Mouse (Mus musculus): ENCODE measurements around the gene Ube2e2. TPM values are rescaled to one million over a fixed set of nuclear protein-coding genes. Genes with fewer than 3 reads are reported as not detected.

Gene Ube2e2
- polyA plus RNA-seq, 1 experiment from 2014 or later: 16.8 TPM

DNA sequence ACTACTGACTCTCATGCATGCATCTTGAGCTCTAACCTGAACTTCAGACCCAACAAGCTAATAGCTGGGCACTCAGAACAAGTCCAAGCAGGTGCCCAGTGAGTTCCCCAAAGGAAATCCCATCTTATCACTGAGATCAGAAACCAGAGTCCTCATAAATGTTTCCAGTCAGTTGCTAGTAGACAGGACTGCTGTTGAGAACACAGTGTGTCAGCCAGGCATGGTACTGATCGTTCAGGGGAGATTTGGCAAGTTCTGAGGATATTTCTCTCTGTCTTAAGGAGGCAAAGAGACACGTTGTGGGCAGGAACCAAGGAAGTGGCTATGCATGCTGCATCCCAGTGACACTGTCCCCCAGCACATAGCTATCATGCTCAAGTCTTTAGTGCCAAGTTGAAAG lies 275.5 kb downstream of the Ube2e2 start:
- Histone ChIP-seq H3K9ac (ENCODE audit: low read depth, low read length) (no peak overlapping the region), H3K36me3 (ENCODE audit: control insufficient read depth, insufficient read depth, low read length) (no peaks in the 10 kb centered on the region), H3K27me3 (replicated peaks; ENCODE audit: control insufficient read depth, insufficient read depth, low read length) (no peaks in the 10 kb centered on the region), H3K27ac (ENCODE audit: low read depth, low read length) (no peak overlapping the region), H3K4me2 (no peak overlapping the region), H3K9me3 (ENCODE audit: control insufficient read depth, low read length) (no peaks in the 10 kb centered on the region), H3K4me1 (replicated peaks; ENCODE audit: control insufficient read depth, insufficient read depth, low read length) (no peaks in the 10 kb centered on the region), H3K4me3 (ENCODE audit: low read depth, low read length) (no peak overlapping the region)
- ATAC-seq (replicated peaks; ENCODE audit: low FRiP score) (no peak), DNase-seq (ENCODE audit: low spot score) (no peak)
- WGBS: 58% methylated on average over 2 of the region's 2 CpGs

DNA sequence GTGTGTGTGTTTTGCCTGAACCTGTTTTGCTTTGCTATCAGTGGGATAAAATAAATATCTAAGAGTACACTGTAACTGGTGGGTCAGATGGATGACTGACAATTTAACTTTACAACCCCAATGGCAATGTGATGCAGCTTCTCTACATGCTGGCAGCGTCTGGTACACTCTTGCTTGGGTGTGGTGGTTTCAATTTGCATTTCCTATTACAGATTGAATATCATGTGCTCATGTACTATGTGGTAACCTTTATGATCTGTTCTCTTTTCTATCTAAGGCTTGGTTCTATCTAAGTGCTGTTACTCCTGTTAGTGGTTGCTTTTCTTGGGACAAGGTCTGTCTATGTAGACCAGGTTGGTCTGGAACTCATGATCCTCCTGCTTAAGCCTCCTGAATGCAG lies 292.1 kb downstream of the Ube2e2 start:
- Histone ChIP-seq H3K27me3 (replicated peaks; ENCODE audit: control insufficient read depth, insufficient read depth, low read length) (no peaks in the 10 kb centered on the region), H3K27ac (ENCODE audit: low read depth, low read length) (no peak overlapping the region), H3K9me3 (ENCODE audit: control insufficient read depth, low read length) (no peaks in the 10 kb centered on the region), H3K9ac (ENCODE audit: low read depth, low read length) (no peak overlapping the region), H3K4me2 (no peak overlapping the region), H3K4me3 (ENCODE audit: low read depth, low read length) (no peak overlapping the region), H3K36me3 (ENCODE audit: control insufficient read depth, insufficient read depth, low read length) (no peaks in the 10 kb centered on the region), H3K4me1 (replicated peaks; ENCODE audit: control insufficient read depth, insufficient read depth, low read length) (no peaks in the 10 kb centered on the region)
- ATAC-seq (replicated peaks; ENCODE audit: low FRiP score) (no peak), DNase-seq (ENCODE audit: low spot score) (no peak)
- WGBS: 66% methylated on average over 1 of the region's 1 CpGs

DNA sequence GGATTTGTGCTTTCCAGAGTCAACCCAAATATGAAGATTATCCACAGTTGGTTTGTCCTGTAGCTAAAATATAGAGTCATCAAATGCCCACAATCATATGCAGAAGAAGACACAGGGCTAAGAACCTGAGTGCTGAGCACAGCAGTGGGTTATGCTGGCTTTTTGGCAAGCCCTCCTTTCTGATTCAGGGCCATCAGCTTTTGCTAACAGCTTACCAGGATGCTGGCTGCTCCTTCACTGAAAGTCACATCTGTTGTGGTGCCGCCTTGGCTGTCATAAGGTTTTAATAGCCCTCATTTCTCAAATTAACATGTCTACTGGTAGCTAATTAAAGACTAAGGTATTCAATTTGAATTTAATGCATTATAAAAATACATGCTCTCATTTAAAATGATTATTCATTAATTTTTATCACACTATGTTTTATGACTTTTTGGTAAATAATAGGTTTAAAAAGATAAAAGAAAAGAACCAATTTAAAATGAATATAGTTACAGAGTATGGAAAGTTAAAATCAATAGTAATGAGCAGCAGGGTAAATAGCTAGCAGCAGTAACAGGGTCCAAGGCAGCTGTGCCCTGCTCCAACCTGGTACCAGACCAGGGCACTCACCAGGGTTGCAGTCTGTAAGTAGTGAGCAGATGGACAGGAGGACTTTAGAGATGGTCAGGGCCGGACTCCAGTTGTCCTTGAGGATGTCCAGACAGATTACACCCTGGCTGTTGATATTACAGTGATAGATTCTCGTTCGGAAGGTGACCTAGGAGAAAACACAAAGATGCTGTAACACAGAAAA lies 307.6 kb downstream of the Ube2e2 start:
- Histone ChIP-seq H3K4me3 (ENCODE audit: low read depth, low read length) (no peak overlapping the region), H3K9ac (ENCODE audit: low read depth, low read length) (no peak overlapping the region), H3K9me3 (ENCODE audit: control insufficient read depth, low read length) (no peaks in the 10 kb centered on the region), H3K36me3 (ENCODE audit: control insufficient read depth, insufficient read depth, low read length) (no peaks in the 10 kb centered on the region), H3K4me2 (no peak overlapping the region), H3K27ac (ENCODE audit: low read depth, low read length) (no peak overlapping the region), H3K4me1 (replicated peaks; ENCODE audit: control insufficient read depth, insufficient read depth, low read length) (no peaks in the 10 kb centered on the region), H3K27me3 (replicated peaks; ENCODE audit: control insufficient read depth, insufficient read depth, low read length) (no peaks in the 10 kb centered on the region)
- ATAC-seq (replicated peaks; ENCODE audit: low FRiP score) (no peak), DNase-seq (ENCODE audit: low spot score) (no peak)
- 71% methylated on average over 4 of the region's 4 CpGs for WGBS

- DNase-seq (ENCODE audit: low spot score) (no peak), ATAC-seq (replicated peaks; ENCODE audit: low FRiP score) (no peak)
- Histone ChIP-seq H3K4me1 (replicated peaks; ENCODE audit: control insufficient read depth, insufficient read depth, low read length) (no peaks in the 10 kb centered on the region), H3K27ac (ENCODE audit: low read depth, low read length) (no peak overlapping the region), H3K27me3 (replicated peaks; ENCODE audit: control insufficient read depth, insufficient read depth, low read length) (no peaks in the 10 kb centered on the region), H3K36me3 (ENCODE audit: control insufficient read depth, insufficient read depth, low read length) (no peaks in the 10 kb centered on the region), H3K9ac (ENCODE audit: low read depth, low read length) (no peak overlapping the region), H3K4me3 (ENCODE audit: low read depth, low read length) (no peak overlapping the region), H3K9me3 (ENCODE audit: control insufficient read depth, low read length) (no peaks in the 10 kb centered on the region), H3K4me2 (no peak overlapping the region)
- WGBS: 83% methylated on average over 4 of the region's 4 CpGs
These were observed 312.3 kb downstream of the Ube2e2 start for GRCm38 (mm10) chr14:18581735-18582134.

DNA sequence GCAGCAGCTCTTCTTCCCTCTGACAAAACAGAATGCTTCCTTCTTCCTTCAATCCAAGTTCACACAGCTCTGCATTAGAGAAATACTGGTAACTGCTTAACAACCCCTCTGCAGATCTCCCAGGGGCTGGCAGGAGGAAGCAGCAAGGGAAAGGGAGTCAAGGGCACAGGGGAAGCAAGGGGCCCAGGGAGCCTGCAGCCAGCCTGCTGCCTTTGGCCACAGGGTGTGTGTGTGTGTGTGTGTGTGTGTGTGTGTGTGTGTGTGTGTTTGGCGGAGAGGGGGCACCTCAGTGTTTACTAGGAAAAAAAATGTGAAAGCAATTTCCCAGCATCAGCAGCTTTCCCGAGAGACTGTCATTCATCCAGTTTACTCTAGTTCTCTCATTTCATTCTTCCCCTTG lies 319.3 kb downstream of the Ube2e2 start:
- ATAC-seq (replicated peaks; ENCODE audit: low FRiP score) (no peak), DNase-seq (ENCODE audit: low spot score) (no peak)
- H3K27ac ChIP-seq (ENCODE audit: low read depth, low read length): no peak overlapping the region
- no peaks in the 10 kb centered on the region for H3K27me3 ChIP-seq (replicated peaks; ENCODE audit: control insufficient read depth, insufficient read depth, low read length)
- H3K4me1 ChIP-seq (replicated peaks; ENCODE audit: control insufficient read depth, insufficient read depth, low read length): no peaks in the 10 kb centered on the region
- H3K36me3 ChIP-seq (ENCODE audit: control insufficient read depth, insufficient read depth, low read length): no peaks in the 10 kb centered on the region
- no peak overlapping the region for H3K9ac ChIP-seq (ENCODE audit: low read depth, low read length)
- H3K4me3 ChIP-seq (ENCODE audit: low read depth, low read length): no peak overlapping the region
- no peak overlapping the region for H3K4me2 ChIP-seq
- WGBS: 56% methylated on average over 2 of the region's 2 CpGs
- H3K9me3 ChIP-seq (ENCODE audit: control insufficient read depth, low read length): no peaks in the 10 kb centered on the region

DNA sequence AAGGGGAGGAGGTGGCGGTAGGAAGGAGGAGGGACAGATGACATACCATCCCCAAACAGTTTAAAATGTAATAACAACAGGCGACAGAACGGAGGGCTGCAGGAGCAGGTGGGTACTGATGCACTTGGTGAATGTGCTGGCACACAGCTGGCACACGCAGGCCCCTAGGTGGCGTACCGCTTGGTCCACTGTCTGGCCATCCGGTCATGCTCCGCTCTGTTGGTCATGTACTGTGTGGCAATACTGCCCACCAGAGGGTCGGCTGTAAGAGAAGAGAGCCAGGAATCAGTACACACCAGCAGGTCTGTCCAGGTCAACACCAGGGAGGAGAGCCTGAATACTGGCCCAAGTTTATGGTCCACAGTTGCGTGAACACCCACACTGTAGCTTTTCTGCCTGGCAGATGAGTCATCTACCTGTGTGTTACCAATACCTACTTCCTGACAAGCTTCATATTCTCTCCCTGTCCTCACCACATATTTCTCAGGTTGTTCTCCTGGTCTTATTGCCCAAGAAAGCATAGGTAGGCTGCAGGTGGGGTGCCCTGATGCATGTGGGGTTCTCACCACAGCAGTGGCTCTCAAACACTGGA lies 319.8 kb downstream of the Ube2e2 start:
- Histone ChIP-seq H3K4me1 (replicated peaks; ENCODE audit: control insufficient read depth, insufficient read depth, low read length) (no peaks in the 10 kb centered on the region), H3K36me3 (ENCODE audit: control insufficient read depth, insufficient read depth, low read length) (no peaks in the 10 kb centered on the region), H3K27ac (ENCODE audit: low read depth, low read length) (no peak overlapping the region), H3K9me3 (ENCODE audit: control insufficient read depth, low read length) (no peaks in the 10 kb centered on the region), H3K27me3 (replicated peaks; ENCODE audit: control insufficient read depth, insufficient read depth, low read length) (no peaks in the 10 kb centered on the region), H3K4me3 (ENCODE audit: low read depth, low read length) (no peak overlapping the region), H3K4me2 (no peak overlapping the region), H3K9ac (ENCODE audit: low read depth, low read length) (no peak overlapping the region)
- WGBS: 84% methylated on average over 10 of the region's 10 CpGs
- DNase-seq (ENCODE audit: low spot score): no peak
- ATAC-seq (replicated peaks; ENCODE audit: low FRiP score): no peak

- no peak overlapping the region for H3K4me3 ChIP-seq (ENCODE audit: low read depth, low read length)
- no peak overlapping the region for H3K9ac ChIP-seq (ENCODE audit: low read depth, low read length)
- no peak overlapping the region for H3K27ac ChIP-seq (ENCODE audit: low read depth, low read length)
- H3K27me3 ChIP-seq (replicated peaks; ENCODE audit: control insufficient read depth, insufficient read depth, low read length): no peaks in the 10 kb centered on the region
- H3K4me1 ChIP-seq (replicated peaks; ENCODE audit: control insufficient read depth, insufficient read depth, low read length): no peaks in the 10 kb centered on the region
- DNase-seq (ENCODE audit: low spot score) (no peak), ATAC-seq (replicated peaks; ENCODE audit: low FRiP score) (no peak)
- H3K36me3 ChIP-seq (ENCODE audit: control insufficient read depth, insufficient read depth, low read length): no peaks in the 10 kb centered on the region
- H3K4me2 ChIP-seq: no peak overlapping the region
- no peaks in the 10 kb centered on the region for H3K9me3 ChIP-seq (ENCODE audit: control insufficient read depth, low read length)
- 79% methylated on average over 4 of the region's 4 CpGs for WGBS
These were observed 320.6 kb downstream of the Ube2e2 start for GRCm38 (mm10) chr14:18573286-18573956.

GRCm38 (mm10) chr14:18572852-18573251 lies 321.2 kb downstream of the Ube2e2 start:
- ATAC-seq (replicated peaks; ENCODE audit: low FRiP score): no peak
- Histone ChIP-seq H3K4me3 (ENCODE audit: low read depth, low read length) (no peak overlapping the region), H3K27ac (ENCODE audit: low read depth, low read length) (no peak overlapping the region), H3K9ac (ENCODE audit: low read depth, low read length) (no peak overlapping the region), H3K4me2 (no peak overlapping the region), H3K36me3 (ENCODE audit: control insufficient read depth, insufficient read depth, low read length) (no peaks in the 10 kb centered on the region), H3K27me3 (replicated peaks; ENCODE audit: control insufficient read depth, insufficient read depth, low read length) (no peaks in the 10 kb centered on the region), H3K4me1 (replicated peaks; ENCODE audit: control insufficient read depth, insufficient read depth, low read length) (no peaks in the 10 kb centered on the region), H3K9me3 (ENCODE audit: control insufficient read depth, low read length) (no peaks in the 10 kb centered on the region)
- 67% methylated on average over 4 of the region's 4 CpGs for WGBS
- no peak for DNase-seq (ENCODE audit: low spot score)

DNA sequence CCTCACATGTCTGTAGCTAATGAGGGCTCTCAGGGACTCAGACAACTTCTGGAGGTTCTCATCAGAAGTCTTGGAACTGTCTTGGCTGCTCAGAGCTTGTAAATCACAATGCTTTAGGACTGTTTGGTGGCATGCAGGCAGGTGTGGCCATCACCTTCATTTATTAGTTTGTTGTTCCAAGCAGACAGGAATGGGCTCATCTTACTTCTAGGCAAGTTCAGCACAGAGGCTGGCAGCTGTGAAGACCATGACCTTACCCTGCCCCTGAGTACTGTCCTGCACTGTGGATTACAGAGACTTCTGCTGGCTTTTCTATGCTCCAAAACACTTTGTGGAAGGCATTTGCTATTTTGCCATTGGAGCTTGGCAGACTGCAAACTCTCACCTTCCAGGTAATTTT lies 324.5 kb downstream of the Ube2e2 start:
- Histone ChIP-seq H3K27ac (ENCODE audit: low read depth, low read length) (no peak overlapping the region), H3K4me3 (ENCODE audit: low read depth, low read length) (no peak overlapping the region), H3K9me3 (ENCODE audit: control insufficient read depth, low read length) (no peaks in the 10 kb centered on the region), H3K27me3 (replicated peaks; ENCODE audit: control insufficient read depth, insufficient read depth, low read length) (no peaks in the 10 kb centered on the region), H3K9ac (ENCODE audit: low read depth, low read length) (no peak overlapping the region), H3K4me2 (no peak overlapping the region), H3K4me1 (replicated peaks; ENCODE audit: control insufficient read depth, insufficient read depth, low read length) (no peaks in the 10 kb centered on the region), H3K36me3 (ENCODE audit: control insufficient read depth, insufficient read depth, low read length) (no peaks in the 10 kb centered on the region)
- ATAC-seq (replicated peaks; ENCODE audit: low FRiP score): no peak
- no peak for DNase-seq (ENCODE audit: low spot score)

Data from liver, embryonic 11.5 days (tissue).